Mouse (Mus musculus) cerebellum, adult 9-10 months (tissue): ENCODE measurements around the gene Cep68.

ENCODE experiments used
- DNase-seq: peaks from one replicate; pipeline ENCODE4 v3.0.0; 2022

The Cep68 gene

GRCm38 (mm10) chr11:20249296-20250110, at the start of gene Cep68:
Cep68 (minus strand) TSS chr11:20249429.
- DNase-seq: peak; percentile 97

DNA sequence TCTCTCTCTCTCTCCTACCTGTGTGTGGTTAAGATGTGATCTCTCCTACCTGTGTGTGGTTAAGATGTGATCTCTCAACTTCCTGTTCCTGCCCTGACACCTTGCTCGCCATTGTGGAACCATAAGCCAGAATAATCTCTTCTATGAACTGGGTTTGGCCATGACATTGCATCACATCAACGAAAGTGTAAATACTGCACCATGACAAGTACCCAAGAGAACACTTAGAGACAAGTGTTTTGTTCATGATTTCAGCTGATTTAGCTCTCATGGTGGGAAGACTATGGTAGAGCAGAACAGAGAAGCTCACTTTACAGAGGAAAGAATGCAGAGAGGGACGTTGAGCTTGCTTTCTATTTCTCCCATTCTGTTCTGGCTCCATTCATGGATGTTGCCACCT, 35.2 kb upstream of the Cep68 start:
- no peak for DNase-seq

DNA sequence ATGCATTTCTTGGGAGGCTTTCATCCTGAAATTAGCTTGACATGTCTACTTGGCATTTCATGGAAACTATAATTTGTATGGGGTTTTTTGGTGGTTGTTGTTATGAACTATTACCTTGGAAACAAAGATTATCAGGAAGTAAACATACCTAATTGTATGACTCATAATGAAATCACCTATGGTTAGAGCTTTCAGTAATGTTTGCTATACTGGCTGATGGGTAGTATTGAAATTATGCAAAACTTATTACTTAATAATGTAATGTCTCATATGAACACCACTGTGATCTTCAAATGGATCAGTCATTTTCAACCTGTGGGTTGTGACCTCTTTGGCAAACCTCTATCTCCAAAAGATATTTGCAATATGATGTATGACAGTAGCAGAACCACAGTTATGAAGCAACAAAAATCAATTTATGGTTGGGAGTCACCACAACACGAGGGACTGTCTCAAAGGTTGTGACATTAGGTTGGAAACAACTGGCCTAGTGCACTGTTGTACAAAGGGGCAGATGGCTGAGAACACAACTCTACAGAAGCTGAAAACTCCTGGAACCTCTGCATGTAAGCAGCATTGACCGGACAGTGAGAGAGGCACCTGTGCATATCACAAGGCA, 33.5 kb upstream of the Cep68 start:
- no peak for DNase-seq

DNA sequence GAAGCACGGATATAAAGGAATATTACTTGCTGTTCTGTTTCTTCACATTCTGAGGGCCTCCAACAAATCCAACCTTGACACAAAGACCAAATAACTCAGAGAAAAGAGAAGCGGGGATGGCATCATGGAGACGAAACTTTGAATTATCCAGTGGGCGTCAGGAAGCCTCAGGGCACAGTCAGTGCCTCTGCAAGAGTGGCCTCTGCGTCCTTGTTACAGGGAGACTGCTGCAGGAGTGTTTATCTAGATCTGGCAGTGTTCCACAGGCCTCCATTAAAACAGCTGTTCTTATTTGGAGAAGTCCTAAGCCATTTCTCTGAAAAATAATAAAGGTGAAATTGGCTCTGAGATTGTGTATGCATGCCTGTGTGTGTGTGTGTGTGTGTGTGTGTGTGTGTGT, 31.8 kb upstream of the Cep68 start:
- DNase-seq: no peak

DNA sequence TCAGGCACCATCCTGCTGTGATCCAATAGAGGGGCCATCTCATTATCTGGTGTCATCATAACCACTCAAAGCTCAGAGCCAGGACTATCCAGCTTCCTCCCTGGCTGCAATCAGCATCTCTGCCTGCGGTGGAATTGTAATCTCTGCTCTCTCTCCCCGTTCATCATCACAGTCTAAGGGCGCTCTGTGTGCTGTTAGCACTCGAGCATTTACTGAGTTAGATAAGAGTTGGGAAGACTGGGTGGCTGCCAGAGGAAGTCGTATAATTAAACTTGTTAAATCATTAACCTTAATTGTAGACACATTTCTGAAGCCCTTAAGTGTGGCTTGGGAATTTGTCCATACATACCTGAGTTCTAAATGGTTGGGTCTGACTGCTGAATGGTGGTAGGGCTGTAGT, 29.5 kb upstream of the Cep68 start:
- DNase-seq: no peak

GRCm38 (mm10) chr11:20277106-20277505, 27.9 kb upstream of the Cep68 start:
- DNase-seq: no peak

- no peak for DNase-seq
These were observed 26.7 kb upstream of the Cep68 start for GRCm38 (mm10) chr11:20275974-20276373.

DNA sequence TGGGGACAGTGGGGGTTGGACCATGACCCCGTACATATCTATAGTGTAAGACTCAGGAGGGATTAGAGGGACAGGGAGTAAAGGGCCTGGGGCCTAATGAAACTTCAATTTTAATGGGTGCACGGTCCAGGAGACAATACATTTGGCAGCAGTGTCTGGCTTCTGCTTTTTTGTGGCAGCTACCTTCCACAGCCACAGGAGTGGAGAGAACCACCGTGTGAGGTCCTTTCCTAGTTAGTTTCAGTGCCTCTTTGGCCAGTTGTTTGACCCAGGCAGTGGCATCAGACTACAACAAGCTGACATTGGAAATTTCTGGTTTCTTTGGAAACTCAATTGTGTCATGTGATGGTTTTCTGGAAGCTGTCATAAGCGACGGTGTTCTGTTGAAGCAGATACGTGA, 20.7 kb upstream of the Cep68 start:
- DNase-seq: no peak

- peak; percentile 53 for DNase-seq
These were observed 13.6 kb upstream of the Cep68 start for GRCm38 (mm10) chr11:20262628-20263380.

DNA sequence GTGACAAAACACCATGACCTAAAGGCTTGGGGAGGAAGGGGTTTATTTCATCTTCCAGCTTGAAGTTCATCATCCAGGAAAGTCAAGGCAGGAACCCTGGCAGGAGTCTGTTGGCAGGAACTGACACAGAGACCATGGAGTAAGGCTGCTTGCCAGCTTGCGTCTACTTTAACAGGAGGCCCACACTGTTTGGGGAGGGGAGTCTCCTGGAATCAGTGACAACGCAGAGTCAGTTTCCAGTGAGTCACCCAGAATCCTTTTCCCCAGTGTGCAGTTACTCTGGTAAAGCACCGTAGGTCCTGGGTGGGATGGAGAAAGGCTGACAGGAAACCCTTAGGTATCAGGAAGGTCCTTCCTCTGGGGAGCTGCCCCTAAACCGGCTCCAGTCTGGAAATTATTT, 5.6 kb upstream of the Cep68 start:
- DNase-seq: no peak

DNA sequence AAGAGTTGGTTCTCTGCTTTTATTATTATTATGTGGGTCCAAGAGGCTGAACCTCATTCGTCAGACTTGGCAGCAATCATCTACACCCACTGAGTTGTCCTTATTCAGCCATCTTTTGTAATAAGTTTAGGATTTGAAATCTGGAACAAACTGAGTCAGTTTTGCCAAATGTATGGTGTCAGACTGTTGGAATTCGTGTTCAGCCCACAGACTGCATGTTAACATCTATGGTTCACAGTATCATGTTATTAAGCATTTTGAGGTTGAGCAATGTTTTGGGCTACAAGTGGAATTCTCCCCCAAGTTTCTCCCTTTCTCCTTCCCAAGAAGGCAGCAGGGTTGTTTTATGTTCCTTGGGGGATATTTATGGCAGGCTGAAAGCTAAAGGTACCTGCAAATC, 3.9 kb upstream of the Cep68 start:
- DNase-seq: no peak

DNA sequence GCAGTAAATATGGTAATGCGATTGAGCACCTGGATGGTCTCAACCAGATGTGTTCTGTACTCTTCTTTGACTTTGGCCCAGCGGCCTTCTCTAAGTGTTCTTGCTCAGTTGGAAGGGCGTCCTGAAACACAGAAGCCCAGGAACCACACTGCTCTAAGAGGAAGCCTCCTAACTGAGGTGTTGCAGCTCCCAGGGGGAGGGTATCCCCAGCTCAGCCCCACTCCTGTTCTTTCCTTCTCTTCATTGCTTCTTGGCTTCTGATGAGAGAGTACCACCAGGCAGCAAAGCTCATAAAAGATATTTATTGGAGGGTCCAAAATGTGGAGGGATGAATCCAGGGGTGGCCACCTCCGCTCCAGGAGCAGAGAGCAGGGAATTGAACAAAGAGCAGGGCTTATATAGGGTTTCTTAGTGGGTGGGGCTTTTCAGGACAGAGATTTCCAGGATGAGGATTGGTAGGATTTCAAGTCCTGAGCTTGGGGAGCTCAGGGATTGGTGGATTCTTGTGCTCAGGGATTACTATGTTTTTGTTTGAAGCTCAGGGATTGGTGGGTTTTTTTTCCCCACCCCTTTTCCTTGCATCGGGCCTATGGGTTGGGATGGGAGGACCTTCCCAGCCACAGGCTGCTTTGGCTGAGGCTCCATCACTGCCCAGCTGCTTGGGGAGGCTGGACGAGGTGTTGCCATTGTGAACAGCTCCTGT, 1.4 kb upstream of the Cep68 start:
- DNase-seq: no peak

- DNase-seq: no peak
These were observed 389 bp downstream of the Cep68 start for GRCm38 (mm10) chr11:20248840-20249239.

DNA sequence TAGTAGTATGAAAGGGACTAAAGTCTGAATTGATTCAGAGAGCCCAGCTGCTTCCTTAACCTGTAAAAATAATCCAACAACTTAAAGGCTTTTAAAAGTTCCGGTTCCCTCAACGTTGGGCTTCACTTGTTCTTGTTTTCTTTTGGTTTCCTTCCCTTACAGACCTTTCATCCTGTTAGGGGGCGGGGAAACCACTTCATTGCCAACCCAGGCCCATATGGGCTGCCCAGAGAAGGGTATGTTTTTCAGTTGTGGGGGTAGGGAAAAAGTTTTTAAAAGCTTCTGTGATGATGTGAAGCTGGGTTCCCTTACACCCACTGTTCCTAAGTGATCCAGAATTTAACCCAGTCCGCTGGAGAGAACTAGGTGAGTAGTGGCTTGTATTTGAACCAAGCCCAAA, 952 bp downstream of the Cep68 start:
- no peak for DNase-seq

GRCm38 (mm10) chr11:20247146-20247855, 1.9 kb downstream of the Cep68 start:
- DNase-seq: no peak

DNA sequence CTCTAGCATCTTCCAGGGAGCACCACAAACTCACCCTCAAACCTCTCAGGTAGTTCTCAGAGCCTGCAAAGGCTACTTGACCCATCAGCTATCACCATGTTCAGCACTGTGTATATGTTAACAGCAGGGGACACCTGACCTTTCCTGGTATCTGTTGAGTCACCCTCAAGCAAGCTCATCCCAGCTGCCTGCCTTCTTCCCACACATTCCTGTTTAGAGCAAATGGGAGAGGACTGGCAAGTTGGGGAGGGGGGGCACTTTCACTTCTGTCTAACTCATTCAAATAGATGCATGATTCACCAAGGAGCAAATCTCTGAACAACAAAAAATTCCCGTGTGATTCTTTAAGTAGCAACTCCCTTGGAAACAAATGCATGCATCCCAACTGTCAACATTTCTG, 2.6 kb downstream of the Cep68 start:
- no peak for DNase-seq

- DNase-seq: no peak
These were observed 3.9 kb downstream of the Cep68 start for GRCm38 (mm10) chr11:20245316-20245715.

DNA sequence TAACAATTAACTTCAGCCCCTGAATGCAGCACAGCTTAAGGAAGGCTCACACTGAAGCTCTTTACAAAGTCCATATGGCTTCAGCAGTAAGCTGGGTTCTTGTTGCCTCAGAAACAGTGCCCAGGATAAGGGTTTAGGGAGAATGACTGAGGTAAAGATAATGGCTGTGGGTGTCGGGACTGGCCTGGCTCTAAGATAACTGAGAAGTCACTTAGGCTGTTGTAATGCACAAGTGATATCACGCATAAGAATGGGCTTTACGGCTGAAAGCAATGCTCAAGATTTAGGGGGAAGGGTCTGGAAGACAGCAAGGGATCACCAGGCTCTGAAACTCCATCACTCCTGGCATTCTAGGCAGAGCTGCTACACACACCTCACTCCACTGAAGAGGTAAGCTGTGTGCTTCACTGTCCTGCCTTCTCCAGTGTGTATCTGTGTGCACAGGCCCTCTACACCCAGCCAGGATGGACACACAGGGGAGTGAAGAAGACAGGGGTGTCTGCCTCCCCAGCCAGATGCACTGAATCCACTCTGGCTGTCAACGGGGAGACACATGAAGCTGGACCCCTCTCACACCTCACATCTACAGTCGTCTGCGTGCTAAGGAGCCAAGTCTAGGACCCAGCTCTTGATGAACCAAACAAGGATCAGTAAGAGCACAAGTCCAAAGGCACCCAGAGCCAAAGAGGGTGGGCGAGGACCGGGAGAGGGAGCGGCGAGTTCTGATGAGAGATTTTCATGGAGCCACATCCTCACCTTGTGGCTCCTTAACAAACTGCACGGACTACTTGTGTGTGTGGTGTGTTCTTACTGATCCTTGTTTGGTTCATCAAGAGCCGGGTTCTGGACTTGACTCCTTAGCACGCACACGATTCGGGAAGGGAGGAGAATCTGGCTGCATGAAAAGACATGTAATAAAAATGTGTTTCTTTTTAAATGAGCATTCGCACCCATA, 4.6 kb downstream of the Cep68 start:
- no peak for DNase-seq

- no peak for DNase-seq
These were observed 5.9 kb downstream of the Cep68 start for GRCm38 (mm10) chr11:20243214-20243913.

DNA sequence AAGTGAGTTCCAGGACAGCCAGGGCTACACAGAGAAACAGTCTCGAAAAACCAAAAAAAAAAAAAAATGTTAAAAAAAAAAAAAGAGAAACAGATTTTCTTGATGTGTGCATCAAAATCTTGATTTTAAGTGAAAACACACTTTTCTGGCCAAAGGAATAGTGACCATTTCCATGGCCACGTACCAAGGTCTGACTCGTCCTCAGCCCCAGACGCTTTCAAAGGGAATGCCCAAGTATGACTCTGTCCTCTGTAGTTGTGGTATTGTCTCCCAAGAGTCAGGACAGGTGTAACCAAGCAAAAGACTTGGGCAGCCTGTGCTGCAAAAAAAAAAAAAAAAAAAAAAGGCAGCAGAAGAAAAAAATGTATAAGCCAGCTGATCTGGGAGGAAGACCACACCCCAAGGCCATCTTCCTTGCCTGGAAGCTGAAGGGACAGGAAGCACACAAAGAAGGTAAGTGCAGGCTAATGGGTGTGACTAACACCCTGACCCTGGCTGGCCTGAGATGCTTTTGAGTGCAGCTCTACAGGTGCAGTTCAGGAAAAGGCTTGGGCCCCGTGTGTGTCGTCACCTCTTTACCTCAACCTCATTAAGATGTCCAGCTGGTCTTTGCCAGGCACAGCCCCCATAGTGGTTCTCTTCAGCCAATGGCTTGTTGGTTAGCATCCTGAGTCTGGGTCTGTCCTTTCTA, 6.7 kb downstream of the Cep68 start:
- no peak for DNase-seq
